In genomic region chr7:79287226-79287625, GRCm38 (mm10) we compare ENCODE assay signal across 19 mouse cellular contexts. TPM values are rescaled to one million over a fixed set of nuclear protein-coding genes. Genes with fewer than 3 reads are reported as not detected.
DNase-seq lines count a peak whose midpoint lies in the region; ATAC-seq and TF ChIP-seq lines count a peak whose summit lies in the region.
"Had no signal": no experiment of that assay in that cellular context is flagged by ENCODE, and none has a peak within 500 bp of the region (broad histone marks: within the 10 kb centered on the region; RNA-seq: fewer than 3 reads in every experiment).

No protein-coding gene starts in this region.

- no peak for TF ChIP-seq EP300 in lung, postnatal 0 days (IDR thresholded peaks at IDR 0.05)

- no peak for TF ChIP-seq CTCF in lung, postnatal 0 days (IDR thresholded peaks at IDR 0.05)

- 74% methylated on average over 6 of the region's 6 CpGs for WGBS in lung, postnatal 0 days
- 92% methylated on average over 6 of the region's 6 CpGs for WGBS in neural tube, embryonic 15.5 days

- no peaks in the 10 kb centered on the region for H3K9me3 ChIP-seq in lung, postnatal 0 days (ENCODE audit: low read length)
- no peaks in the 10 kb centered on the region for H3K9me3 ChIP-seq in neural tube, embryonic 15.5 days (replicated peaks)
- H3K9me3 ChIP-seq: embryonic facial prominence, embryonic 12.5 days; heart, embryonic 10.5 days; hindbrain, embryonic 13.5 days; limb, embryonic 13.5 days; midbrain, embryonic 10.5 days; neural tube, embryonic 13.5 days had no signal

- H3K9ac ChIP-seq in lung, postnatal 0 days (replicated peaks; ENCODE audit: low read depth): no peak overlapping the region
- H3K9ac ChIP-seq in neural tube, embryonic 15.5 days (replicated peaks): no peak overlapping the region
- H3K9ac ChIP-seq: embryonic facial prominence, embryonic 12.5 days; hindbrain, embryonic 13.5 days; limb, embryonic 13.5 days; neural tube, embryonic 13.5 days had no signal

- no peak overlapping the region for H3K4me3 ChIP-seq in lung, postnatal 0 days (ENCODE audit: low read depth, low read length)
- no peak overlapping the region for H3K4me3 ChIP-seq in neural tube, embryonic 15.5 days (replicated peaks)
- H3K4me3 ChIP-seq: embryonic facial prominence, embryonic 12.5 days; heart, embryonic 10.5 days; hindbrain, embryonic 13.5 days; limb, embryonic 13.5 days; midbrain, embryonic 10.5 days; neural tube, embryonic 13.5 days had no signal

- H3K27ac ChIP-seq in lung, postnatal 0 days (ENCODE audit: low read length): peak overlapping the region; percentile 81
- no peak overlapping the region for H3K27ac ChIP-seq in neural tube, embryonic 15.5 days (replicated peaks)
- H3K27ac ChIP-seq: embryonic facial prominence, embryonic 12.5 days; hindbrain, embryonic 13.5 days; limb, embryonic 13.5 days; midbrain, embryonic 10.5 days; neural tube, embryonic 13.5 days had no signal

- H3K36me3 ChIP-seq in lung, postnatal 0 days (ENCODE audit: insufficient read depth, low read length): no peaks in the 10 kb centered on the region
- no peaks in the 10 kb centered on the region for H3K36me3 ChIP-seq in neural tube, embryonic 15.5 days
- H3K36me3 ChIP-seq: heart, embryonic 10.5 days; limb, embryonic 13.5 days; neural tube, embryonic 13.5 days had no signal

- DNase-seq in lung, postnatal 0 days (ENCODE audit: low spot score): no peak
- no peak for DNase-seq in lung, adult 18-20 months
- DNase-seq in liver: peak; percentile 45
- DNase-seq in left cerebral cortex, adult 11 months (ENCODE audit: low spot score): no peak
- DNase-seq in thymus, postnatal 36 days: no peak
- DNase-seq: cerebellum, postnatal 25 days; gastrocnemius, postnatal 25 days; heart, postnatal 10 days; lung, postnatal 14 days had no signal

- no peaks in the 10 kb centered on the region for H3K27me3 ChIP-seq in lung, postnatal 0 days (replicated peaks; ENCODE audit: insufficient read depth, low read length)
- no peaks in the 10 kb centered on the region for H3K27me3 ChIP-seq in neural tube, embryonic 15.5 days (replicated peaks)
- H3K27me3 ChIP-seq: embryonic facial prominence, embryonic 12.5 days; hindbrain, embryonic 13.5 days; limb, embryonic 13.5 days; neural tube, embryonic 13.5 days had no signal

- H3K4me2 ChIP-seq in lung, postnatal 0 days (replicated peaks; ENCODE audit: low read depth, low read length): no peak overlapping the region
- H3K4me2 ChIP-seq in neural tube, embryonic 15.5 days: no peak overlapping the region
- H3K4me2 ChIP-seq: embryonic facial prominence, embryonic 12.5 days; hindbrain, embryonic 13.5 days; limb, embryonic 13.5 days; neural tube, embryonic 13.5 days had no signal

- H3K4me1 ChIP-seq in lung, postnatal 0 days (ENCODE audit: insufficient read depth, low read depth, low read length): peaks cover 50% of the 10 kb centered on the region; the same call in 1 of the 2 replicates
- peaks cover 13% of the 10 kb centered on the region for H3K4me1 ChIP-seq in neural tube, embryonic 15.5 days
- H3K4me1 ChIP-seq: embryonic facial prominence, embryonic 12.5 days had no signal

- no peak for ATAC-seq in lung, postnatal 0 days
- peak; percentile 56 for ATAC-seq in megakaryocyte progenitor cell, adult 5-6 weeks (replicated peaks; ENCODE audit: poor library complexity)
- ATAC-seq in neural tube, embryonic 15.5 days (ENCODE audit: low FRiP score): no peak
- ATAC-seq: CD4-positive, CD25-positive, alpha-beta regulatory T cell, adult 4 months; intestine, embryonic 16.5 days had no signal

RNA-seq across cellular contexts. Expression of gene Abhd2, which starts 14.2 kb away (rescaled TPM):
- 22.8 and 25.2 TPM in 2 replicates for polyA plus RNA-seq in lung, postnatal 0 days (2015; fragmentation: Nextera tagmentation; extraction: Ambion mirVana)
- total RNA-seq in megakaryocyte progenitor cell, adult 5-6 weeks (2015): 58.0 and 60.4 TPM in 2 replicates
- total RNA-seq in megakaryocyte progenitor cell, adult 5-6 weeks (2017): 28.3 and 30.2 TPM in 2 replicates
- 15.6 TPM in 2 replicates for polyA plus RNA-seq in neural tube, embryonic 15.5 days (2015; fragmentation: Nextera tagmentation; extraction: Ambion mirVana)
